Mouse (Mus musculus) liver, adult 2 months (tissue): Measurements from ENCODE around the gene Clmp. TPM values are rescaled to one million over a fixed set of nuclear protein-coding genes. Genes with fewer than 3 reads are reported as not detected.
A peak's percentile ranks its signal among the peaks of the same experiment; 100 is the strongest.

Experiments used
- DNase-seq: peaks from one replicate; pipeline ENCODE4 v3.0.0-alpha.2; 2011; ENCODE audit warnings: low read depth, low spot score; ENCODE audit errors: extremely low read depth
- H3K27ac ChIP-seq: fragments of 200-500 bp; replicated peaks from 2 replicates; pipeline ENCODE4 v1.5.1; 2012; ENCODE audit warnings: low read depth, mild to moderate bottlenecking, control low read depth, inconsistent platforms, low read length; ENCODE audit not compliant: insufficient read depth
- H3K27me3 ChIP-seq: fragments of 200-500 bp; 2 replicates; pipeline ENCODE4 v1.6.1; 2012; ENCODE audit warnings: mild to moderate bottlenecking, moderate library complexity, low read length, inconsistent platforms; ENCODE audit not compliant: control insufficient read depth, insufficient read depth
- H3K36me3 ChIP-seq: fragments of 200-500 bp; 2 replicates; pipeline ENCODE4 v1.6.1; 2012; ENCODE audit warnings: low read length, inconsistent platforms; ENCODE audit not compliant: control insufficient read depth, insufficient read depth
- H3K4me1 ChIP-seq: fragments of 200-500 bp; 2 replicates; pipeline ENCODE4 v1.6.1; 2011; ENCODE audit warnings: low read length; ENCODE audit not compliant: control insufficient read depth, insufficient read depth
- H3K4me3 ChIP-seq: fragments of 200-500 bp; 2 replicates; pipeline ENCODE4 v1.5.1; 2011; ENCODE audit warnings: low read depth, mild to moderate bottlenecking, control low read depth, low read length, moderate library complexity; ENCODE audit not compliant: insufficient read depth
- H3K79me2 ChIP-seq: fragments of 200-500 bp; 2 replicates; pipeline ENCODE4 v1.6.1; 2012; ENCODE audit warnings: inconsistent platforms, mild to moderate bottlenecking, low read length, moderate library complexity; ENCODE audit not compliant: control insufficient read depth, insufficient read depth
- H3K9ac ChIP-seq: fragments of 200-500 bp; 2 replicates; pipeline ENCODE4 v1.6.1; 2012; ENCODE audit warnings: low read depth, mild to moderate bottlenecking, control low read depth, inconsistent platforms, low read length
- CTCF ChIP-seq: fragments of 200-500 bp; IDR thresholded peaks from 2 replicates; pipeline ENCODE4 v1.5.1; 2011; ENCODE audit warnings: low read depth, low read length, control low read depth
- POLR2A ChIP-seq: fragments of 200-500 bp; IDR thresholded peaks from 2 replicates; pipeline ENCODE4 v1.6.1; 2011; ENCODE audit warnings: low read length, control low read depth; ENCODE audit not compliant: insufficient read depth; ENCODE audit errors: extremely low read depth
- WGBS: fragments of 180-500 bp; shearing (Covaris S2); methylation state at CpG from one replicate; pipeline ENCODE4 v1.1.7; 2018; 5-methylcytosine and 5-hydroxymethylcytosine counted together
- polyA plus RNA-seq: library from polyadenylated mRNA; depleted of rRNA; stranded (reverse); fragments of >200 nt; gene quantifications from 2 replicates; pipeline ENCODE4 v1.2.3, GENCODE M21; 2012
- total RNA-seq: library from RNA; depleted of rRNA; stranded (reverse); fragments of >200 nt; gene quantifications from 2 replicates; pipeline ENCODE4 v1.2.3, GENCODE M21; 2014

The Clmp gene
- total and polyA plus RNA-seq, 2 experiments: 0.46 to 1.3 TPM

DNA sequence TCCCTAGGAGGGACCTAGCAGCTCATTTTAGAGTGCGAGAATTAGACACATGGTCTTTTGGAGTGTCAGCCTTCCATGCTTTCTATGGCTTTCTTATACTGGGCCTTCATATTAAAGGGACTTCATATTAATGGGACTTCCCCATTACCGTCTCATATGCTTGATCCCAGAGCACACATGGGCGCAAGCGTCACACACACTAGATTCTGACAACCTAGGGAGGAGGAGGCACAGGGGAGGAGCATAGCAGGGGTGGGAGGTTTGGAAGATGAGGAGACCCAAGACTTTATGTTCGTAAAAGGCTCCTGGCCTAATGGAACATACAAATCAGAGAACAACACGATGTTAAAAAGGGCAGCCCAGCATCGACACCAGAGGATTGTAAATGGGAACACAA, 23.4 kb downstream of the Clmp start:
- TF ChIP-seq CTCF: no peak
- no peak for TF ChIP-seq POLR2A
- H3K27me3 ChIP-seq: no peaks in the 10 kb centered on the region
- H3K4me1 ChIP-seq: peaks cover 2% of the 10 kb centered on the region; the same call in 1 of the 2 replicates
- no peaks in the 10 kb centered on the region for H3K79me2 ChIP-seq
- WGBS: 81% methylated on average over 7 of the region's 7 CpGs
- no peak overlapping the region for H3K4me3 ChIP-seq
- no peak overlapping the region for H3K9ac ChIP-seq
- no peaks in the 10 kb centered on the region for H3K36me3 ChIP-seq
- no peak for DNase-seq
- no peak overlapping the region for H3K27ac ChIP-seq

GRCm38 (mm10) chr9:40709587-40709986, 23.8 kb downstream of the Clmp start:
- H3K27ac ChIP-seq: no peak overlapping the region

GRCm38 (mm10) chr9:40709991-40710390, 24.2 kb downstream of the Clmp start:
- TF ChIP-seq CTCF: no peak
- no peak overlapping the region for H3K9ac ChIP-seq
- no peak overlapping the region for H3K27ac ChIP-seq
- no peak for DNase-seq
- H3K4me1 ChIP-seq: peaks cover 2% of the 10 kb centered on the region; the same call in 1 of the 2 replicates
- no peaks in the 10 kb centered on the region for H3K36me3 ChIP-seq
- no peak overlapping the region for H3K4me3 ChIP-seq
- no peaks in the 10 kb centered on the region for H3K79me2 ChIP-seq
- 60% methylated on average over 3 of the region's 3 CpGs for WGBS
- no peaks in the 10 kb centered on the region for H3K27me3 ChIP-seq

More at GRCm38 (mm10) chr9:40709587-40709986, 23.8 kb downstream of the Clmp start:
- Histone ChIP-seq H3K4me1 (peaks cover 2% of the 10 kb centered on the region; the same call in 1 of the 2 replicates), H3K36me3 (no peaks in the 10 kb centered on the region), H3K4me3 (no peak overlapping the region), H3K9ac (no peak overlapping the region), H3K79me2 (no peaks in the 10 kb centered on the region), H3K27me3 (no peaks in the 10 kb centered on the region)
- WGBS: 84% methylated on average over 3 of the region's 3 CpGs
- DNase-seq: no peak
- TF ChIP-seq CTCF (no peak), POLR2A (no peak)

- H3K36me3 ChIP-seq: no peaks in the 10 kb centered on the region
- H3K27me3 ChIP-seq: no peaks in the 10 kb centered on the region
These were observed 25.9 kb downstream of the Clmp start for GRCm38 (mm10) chr9:40711654-40712053.

GRCm38 (mm10) chr9:40717182-40717874, 31.6 kb downstream of the Clmp start:
- 72% methylated on average over 18 of the region's 18 CpGs for WGBS
- Histone ChIP-seq H3K4me3 (no peak overlapping the region), H3K36me3 (no peaks in the 10 kb centered on the region), H3K27me3 (0 out of 2 replicates have a peak, but pooled peaks cover 3% of the 10 kb centered on the region), H3K9ac (no peak overlapping the region), H3K4me1 (no peaks in the 10 kb centered on the region), H3K27ac (no peak overlapping the region), H3K79me2 (no peaks in the 10 kb centered on the region)
- TF ChIP-seq CTCF: no peak
- no peak for TF ChIP-seq POLR2A
- DNase-seq: no peak

More at GRCm38 (mm10) chr9:40711654-40712053, 25.9 kb downstream of the Clmp start:
- H3K27ac ChIP-seq: no peak overlapping the region
- peak; percentile 68 for DNase-seq
- H3K4me3 ChIP-seq: no peak overlapping the region
- TF ChIP-seq POLR2A: no peak
- no peak for TF ChIP-seq CTCF
- H3K9ac ChIP-seq: no peak overlapping the region
- no peaks in the 10 kb centered on the region for H3K79me2 ChIP-seq
- 54% methylated on average over 4 of the region's 4 CpGs for WGBS
- H3K4me1 ChIP-seq: peaks cover 2% of the 10 kb centered on the region; the same call in 1 of the 2 replicates

GRCm38 (mm10) chr9:40717875-40718185, 32.1 kb downstream of the Clmp start:
- Histone ChIP-seq H3K9ac (no peak overlapping the region), H3K27ac (no peak overlapping the region), H3K27me3 (0 out of 2 replicates have a peak, but pooled peaks cover 3% of the 10 kb centered on the region), H3K4me1 (no peaks in the 10 kb centered on the region), H3K79me2 (no peaks in the 10 kb centered on the region), H3K4me3 (no peak overlapping the region), H3K36me3 (no peaks in the 10 kb centered on the region)
- 53% methylated on average over 7 of the region's 7 CpGs for WGBS
- TF ChIP-seq POLR2A (no peak), CTCF (no peak)
- DNase-seq: no peak
